Mouse (Mus musculus) left cerebral cortex, adult 2 months (tissue): ENCODE measurements around the gene Klc1. TPM values are rescaled to one million over a fixed set of nuclear protein-coding genes. Genes with fewer than 3 reads are reported as not detected.

Experiments
- DNase-seq, 2 experiments: peaks; one replicate each; pipeline ENCODE4 v3.0.0; 2021 to 2022; ENCODE audit warnings: low spot score in 2 of 2, mixed read lengths in 1 of 2; ENCODE audit errors: extremely low spot score in 1 of 2
- H3K27ac ChIP-seq: fragments of 200-600 bp; 2 replicates; pipeline ENCODE4 v1.8.1; 2022
- H3K4me3 ChIP-seq: fragments of 200-600 bp; 2 replicates; pipeline ENCODE4 v1.8.1; 2022
- CTCF ChIP-seq: fragments of 200-600 bp; IDR thresholded peaks from 2 replicates; pipeline ENCODE4 v1.8.1; 2022; ENCODE audit warnings: antibody characterized with exemption, mild to moderate bottlenecking, moderate library complexity
- intact Hi-C: fragments of 180-260 bp; cut with DNase I; formaldehyde crosslinking; loops from one replicate; pipeline ENCODE4 v1.15.1; 2025
- total RNA-seq, 2 experiments: library from RNA; stranded (reverse); gene quantifications; 2 replicates each; pipeline ENCODE4 v1.2.3; 2021

Klc1 gene
- total RNA-seq, 2 experiments from 2014 or later: 746 to 823 TPM

GRCm38 (mm10) chr12:111816967-111817366, 58.3 kb downstream of the Klc1 start:
- no peak overlapping the region for H3K4me3 ChIP-seq
- intact Hi-C loops: no loop called here
- no peak for DNase-seq

DNA sequence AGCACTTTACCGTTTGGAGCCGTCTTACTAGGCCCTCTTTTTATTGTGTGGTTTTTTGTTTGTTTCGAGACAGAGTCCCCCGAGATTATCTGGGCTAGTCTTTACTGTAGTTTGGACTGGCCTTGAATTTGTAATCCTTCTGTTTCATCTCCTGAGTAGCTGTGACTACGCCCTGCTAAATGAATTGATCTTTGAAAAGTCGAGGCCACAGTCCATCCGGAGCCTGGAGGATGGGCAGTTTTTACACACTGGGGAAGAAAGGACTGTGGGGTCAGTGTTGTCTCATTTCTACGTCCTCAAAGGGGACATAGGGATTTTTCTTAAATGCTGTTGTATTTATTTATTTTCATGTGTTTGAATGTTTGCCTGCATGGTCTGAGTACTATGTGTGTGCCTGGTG, 59.3 kb downstream of the Klc1 start:
- no peak for TF ChIP-seq CTCF

More at GRCm38 (mm10) chr12:111816967-111817366, 58.3 kb downstream of the Klc1 start:
- no peak overlapping the region for H3K27ac ChIP-seq
- no peak; the same call in 1 of the 2 replicates for TF ChIP-seq CTCF

DNA sequence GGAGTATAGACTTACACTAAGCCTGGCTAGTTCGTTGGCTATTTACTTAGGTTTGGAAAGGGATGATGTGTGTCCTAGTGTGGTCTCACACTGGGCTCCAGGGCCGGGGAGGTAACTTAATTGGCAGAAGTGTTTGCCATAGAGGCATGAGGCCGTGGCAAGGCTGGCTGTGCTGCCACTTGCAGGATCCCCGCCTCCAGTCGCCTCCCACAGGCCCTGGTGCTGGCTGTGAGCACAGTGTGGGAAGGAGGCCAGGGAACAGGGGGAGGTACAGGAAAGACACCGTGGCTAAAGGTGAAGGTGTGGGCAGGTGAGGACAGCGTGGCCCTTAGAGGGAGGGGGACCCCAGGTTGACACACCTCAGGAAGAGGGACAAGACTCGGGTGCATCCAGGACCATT, 61.3 kb downstream of the Klc1 start:
- no peak for TF ChIP-seq CTCF
- intact Hi-C loops: no loop called here
- no peak for DNase-seq
- Histone ChIP-seq H3K27ac (no peak overlapping the region), H3K4me3 (no peak overlapping the region)

More for the DNA sequence above, 59.3 kb downstream of the Klc1 start:
- intact Hi-C loops: no loop called here
- DNase-seq: no peak
- Histone ChIP-seq H3K4me3 (no peak overlapping the region), H3K27ac (no peak overlapping the region)

DNA sequence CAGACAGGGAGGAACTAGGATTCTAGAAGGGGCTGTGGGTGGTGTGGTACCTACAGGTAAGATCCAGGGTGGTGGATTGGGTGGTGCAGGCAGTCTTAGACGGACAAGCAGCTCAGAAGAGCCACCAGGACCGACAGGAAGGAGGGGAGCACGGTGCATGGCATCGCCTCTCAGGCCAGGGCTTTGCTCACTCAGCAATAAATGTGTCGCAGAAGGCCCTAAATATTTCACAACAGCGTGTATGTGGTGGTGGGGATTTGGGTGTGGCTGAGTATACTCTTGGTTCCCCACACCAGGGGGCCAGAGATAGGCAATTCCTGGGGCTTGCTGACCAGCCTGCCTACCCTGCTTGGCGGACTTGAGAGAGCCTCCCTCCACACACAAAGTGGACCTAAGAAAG, 62.1 kb downstream of the Klc1 start:
- H3K27ac ChIP-seq: no peak overlapping the region
- no peak for TF ChIP-seq CTCF
- DNase-seq: no peak
- intact Hi-C loops: no loop called here
- no peak overlapping the region for H3K4me3 ChIP-seq

GRCm38 (mm10) chr12:111821931-111822330, 63.3 kb downstream of the Klc1 start:
- DNase-seq: no peak
- intact Hi-C loops: no loop called here
- Histone ChIP-seq H3K4me3 (no peak overlapping the region), H3K27ac (no peak overlapping the region)
- TF ChIP-seq CTCF: no peak

GRCm38 (mm10) chr12:111827556-111827955, 68.9 kb downstream of the Klc1 start:
- TF ChIP-seq CTCF: no peak
- DNase-seq: no peak
- H3K4me3 ChIP-seq: no peak overlapping the region
- no peak overlapping the region for H3K27ac ChIP-seq
- intact Hi-C loops: no loop called here

- no peak for DNase-seq
- TF ChIP-seq CTCF: no peak
- Histone ChIP-seq H3K4me3 (no peak overlapping the region), H3K27ac (no peak overlapping the region)
- intact Hi-C loops: no loop called here
These were observed 70.8 kb downstream of the Klc1 start for GRCm38 (mm10) chr12:111829447-111829846.

DNA sequence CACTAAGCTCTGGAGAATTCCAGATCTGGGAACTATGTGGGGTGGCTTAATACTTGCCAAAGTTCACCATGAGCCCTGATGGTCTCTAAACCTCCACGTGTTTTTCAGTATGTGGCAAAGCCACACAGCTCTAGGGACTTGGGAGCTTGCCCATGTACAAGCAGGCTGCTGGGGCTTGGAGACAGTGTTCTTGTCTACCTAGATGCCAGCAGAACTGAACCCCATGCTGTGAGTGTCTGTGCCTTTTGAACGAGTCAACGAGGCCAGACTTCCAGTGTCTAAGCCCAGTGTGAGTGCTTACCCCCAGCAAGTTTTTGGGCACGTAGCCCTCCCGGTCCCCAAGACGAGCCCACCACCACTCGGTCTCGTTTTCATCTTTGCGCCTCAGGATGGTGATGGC, 71.3 kb downstream of the Klc1 start:
- intact Hi-C loops: no loop called here
- TF ChIP-seq CTCF: no peak
- Histone ChIP-seq H3K27ac (no peak overlapping the region), H3K4me3 (no peak overlapping the region)
- no peak for DNase-seq

DNA sequence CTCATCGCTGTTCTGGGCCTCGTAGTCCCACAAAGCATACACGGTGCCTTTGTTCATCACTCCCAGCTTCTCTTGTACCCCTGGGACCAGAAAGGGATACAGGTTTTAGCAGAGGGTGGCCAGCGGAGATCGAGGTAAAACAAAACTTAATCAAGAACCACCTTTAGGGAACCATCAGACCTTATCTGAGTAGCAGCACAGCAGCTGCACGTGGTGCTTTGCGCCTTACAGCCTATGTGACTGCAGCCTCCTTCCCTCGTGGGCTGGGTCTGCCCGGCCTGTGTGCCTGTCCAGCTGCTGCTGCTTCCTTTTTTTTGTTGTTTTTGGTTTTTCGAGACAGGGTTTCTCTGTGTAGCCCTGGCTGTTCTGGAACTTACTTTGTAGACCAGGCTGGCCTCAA, 71.7 kb downstream of the Klc1 start:
- Histone ChIP-seq H3K4me3 (no peak overlapping the region), H3K27ac (no peak overlapping the region)
- no peak for TF ChIP-seq CTCF
- intact Hi-C loops: no loop called here
- no peak for DNase-seq

- intact Hi-C loops: no loop called here
- DNase-seq: no peak
- no peak for TF ChIP-seq CTCF
- H3K27ac ChIP-seq: no peak overlapping the region
- no peak overlapping the region for H3K4me3 ChIP-seq
These were observed 74.0 kb downstream of the Klc1 start for GRCm38 (mm10) chr12:111832643-111833042.

- no peak overlapping the region for H3K27ac ChIP-seq
- no peak for TF ChIP-seq CTCF
- H3K4me3 ChIP-seq: no peak overlapping the region
- intact Hi-C loops: no loop called here
- DNase-seq: no peak
These were observed 74.8 kb downstream of the Klc1 start for GRCm38 (mm10) chr12:111833457-111833856.

- intact Hi-C loops: no loop called here
- Histone ChIP-seq H3K4me3 (no peak overlapping the region), H3K27ac (no peak overlapping the region)
- DNase-seq: no peak
- no peak for TF ChIP-seq CTCF
These were observed 84.2 kb downstream of the Klc1 start for GRCm38 (mm10) chr12:111842565-111843433.

DNA sequence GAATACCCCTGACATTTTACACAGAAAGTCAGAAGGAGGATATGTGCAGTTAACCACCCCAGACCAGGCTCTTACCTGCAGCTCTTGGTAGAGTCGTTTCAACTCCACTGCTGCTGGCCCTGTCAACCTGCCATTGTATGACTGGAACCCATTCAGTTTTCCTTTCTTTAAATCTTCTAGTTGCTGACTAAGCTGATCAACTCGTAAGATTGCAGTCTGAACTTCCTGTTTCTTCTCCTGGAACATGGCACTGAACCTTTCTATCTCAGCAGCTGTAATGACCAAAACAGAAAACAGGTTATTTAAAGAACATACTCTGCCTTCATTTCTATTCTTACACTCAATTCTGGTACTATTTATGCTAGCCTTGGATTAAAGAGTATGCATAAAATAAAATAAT, 84.8 kb downstream of the Klc1 start:
- H3K4me3 ChIP-seq: no peak overlapping the region
- intact Hi-C loops: no loop called here

More for the DNA sequence above, 84.8 kb downstream of the Klc1 start:
- no peak for TF ChIP-seq CTCF
- H3K27ac ChIP-seq: no peak overlapping the region
- no peak for DNase-seq
